Mouse (Mus musculus): ENCODE results near the gene Mapk7.

The Mapk7 gene

DNA sequence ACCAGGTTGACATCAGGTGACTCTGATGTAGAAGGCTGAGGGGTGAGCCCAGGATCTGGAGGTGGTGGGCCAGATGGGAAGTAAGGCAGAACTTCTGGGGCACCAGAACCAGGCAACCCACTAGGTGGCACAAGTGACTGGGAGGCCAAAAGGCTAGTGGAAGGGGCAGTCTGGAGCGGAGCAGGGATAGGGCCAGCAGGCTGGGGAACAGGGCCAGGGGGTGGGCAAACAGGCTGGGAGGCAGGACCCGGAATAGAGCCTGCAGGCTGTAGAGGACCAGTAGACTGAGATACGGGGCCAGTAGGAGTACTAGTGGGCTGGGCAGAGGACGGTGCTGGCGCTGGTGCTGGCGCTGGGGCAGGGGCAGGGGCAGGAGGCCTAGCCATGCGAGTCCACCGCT, 4.3 kb downstream of the Mapk7 start:
- no peak for DNase-seq

DNA sequence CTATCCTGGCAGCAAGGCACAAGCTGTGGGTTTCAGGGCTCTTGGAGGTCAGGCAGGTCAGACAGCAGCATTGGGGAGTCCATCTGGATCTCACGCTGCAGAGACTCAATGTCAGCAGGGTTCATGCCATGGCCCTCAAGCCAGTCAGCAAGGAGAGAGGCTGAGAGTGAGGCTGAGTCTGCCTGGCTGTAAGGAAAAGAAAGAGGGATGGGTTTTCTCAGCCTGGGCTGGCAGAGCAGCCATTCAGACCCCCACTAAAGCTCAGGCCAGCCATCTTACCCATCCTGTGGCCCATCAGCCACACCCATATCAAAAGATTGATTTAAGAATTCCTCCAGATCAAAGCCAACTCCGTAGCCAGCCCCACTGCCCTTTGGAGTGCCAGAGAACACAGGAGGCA, 5.1 kb downstream of the Mapk7 start:
- DNase-seq, result peak; percentile 80

DNA sequence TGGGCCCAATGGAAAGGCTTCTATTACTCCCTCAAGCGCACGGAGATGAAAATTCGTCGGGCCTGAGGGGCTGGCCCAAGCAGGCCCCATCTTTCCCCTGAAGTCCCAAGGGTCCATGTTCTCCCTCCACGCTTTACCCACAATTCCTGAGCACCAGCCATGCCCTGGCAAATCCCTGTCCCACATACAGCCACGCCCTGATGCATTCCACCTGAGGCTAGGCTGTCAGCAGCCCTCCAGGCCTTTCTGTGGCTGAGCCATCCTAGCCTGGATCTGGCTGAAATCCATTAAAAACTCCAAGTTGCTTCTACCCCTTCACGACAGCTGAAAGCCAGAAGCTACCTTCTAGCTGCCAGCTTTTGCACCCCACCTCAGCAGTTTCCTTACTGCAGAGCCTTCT, 6.3 kb downstream of the Mapk7 start:
- DNase-seq, result peak; percentile 87

DNA sequence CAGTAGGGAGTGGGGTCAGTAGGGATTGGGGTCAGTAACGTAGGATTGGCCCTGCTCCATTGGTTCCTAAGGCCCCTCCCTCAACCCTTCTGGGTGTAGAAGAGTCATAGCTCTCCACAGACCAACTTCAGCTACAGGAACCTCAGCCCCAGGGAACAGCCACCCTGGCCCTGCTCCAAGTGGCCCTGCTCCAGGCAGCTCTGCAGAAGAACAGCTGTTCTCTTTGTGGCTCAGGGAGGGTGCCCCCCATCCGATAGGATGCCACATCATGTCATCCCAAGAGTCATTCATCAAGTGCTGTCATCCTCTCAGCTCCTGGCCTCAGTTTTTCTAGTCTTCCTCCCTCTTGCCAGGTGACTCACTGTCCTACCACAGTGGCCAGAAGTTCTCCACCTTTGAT, 6.8 kb downstream of the Mapk7 start:
- peak; percentile 95 for DNase-seq

DNA sequence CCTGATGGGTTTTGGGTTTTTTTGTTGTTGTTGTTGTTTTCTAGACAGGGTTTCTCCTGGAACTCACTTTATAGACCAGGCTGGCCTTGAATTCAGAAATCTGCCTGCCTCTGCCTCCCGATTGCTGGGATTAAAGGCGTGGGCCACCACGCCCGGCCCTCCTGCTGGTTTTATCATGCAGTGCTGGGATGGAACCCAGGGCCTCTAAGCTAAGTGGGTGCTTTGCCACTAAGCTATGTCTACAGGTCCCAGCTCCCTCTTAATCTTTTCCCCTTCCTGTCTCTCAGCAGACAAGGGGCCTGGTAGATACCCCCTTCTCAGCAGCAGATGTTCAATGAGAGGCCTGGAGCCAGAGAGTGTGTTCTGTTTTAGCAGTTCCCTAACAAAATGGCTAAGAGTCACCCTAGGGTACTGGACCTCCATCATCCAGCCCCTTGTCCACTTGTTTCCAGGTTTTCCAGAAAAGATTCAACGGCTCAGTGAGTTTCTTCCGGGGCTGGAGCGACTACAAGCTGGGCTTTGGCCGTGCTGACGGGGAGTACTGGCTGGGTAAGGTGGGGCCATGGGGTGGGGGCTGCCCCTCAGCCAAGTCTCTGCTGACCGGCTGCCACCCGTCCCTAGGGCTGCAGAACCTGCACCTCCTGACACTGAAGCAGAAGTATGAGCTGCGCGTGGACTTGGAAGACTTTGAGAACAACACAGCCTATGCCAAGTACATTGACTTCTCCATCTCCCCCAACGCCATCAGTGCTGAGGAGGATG, 7.6 kb downstream of the Mapk7 start:
- peak; percentile 94 for DNase-seq

DNA sequence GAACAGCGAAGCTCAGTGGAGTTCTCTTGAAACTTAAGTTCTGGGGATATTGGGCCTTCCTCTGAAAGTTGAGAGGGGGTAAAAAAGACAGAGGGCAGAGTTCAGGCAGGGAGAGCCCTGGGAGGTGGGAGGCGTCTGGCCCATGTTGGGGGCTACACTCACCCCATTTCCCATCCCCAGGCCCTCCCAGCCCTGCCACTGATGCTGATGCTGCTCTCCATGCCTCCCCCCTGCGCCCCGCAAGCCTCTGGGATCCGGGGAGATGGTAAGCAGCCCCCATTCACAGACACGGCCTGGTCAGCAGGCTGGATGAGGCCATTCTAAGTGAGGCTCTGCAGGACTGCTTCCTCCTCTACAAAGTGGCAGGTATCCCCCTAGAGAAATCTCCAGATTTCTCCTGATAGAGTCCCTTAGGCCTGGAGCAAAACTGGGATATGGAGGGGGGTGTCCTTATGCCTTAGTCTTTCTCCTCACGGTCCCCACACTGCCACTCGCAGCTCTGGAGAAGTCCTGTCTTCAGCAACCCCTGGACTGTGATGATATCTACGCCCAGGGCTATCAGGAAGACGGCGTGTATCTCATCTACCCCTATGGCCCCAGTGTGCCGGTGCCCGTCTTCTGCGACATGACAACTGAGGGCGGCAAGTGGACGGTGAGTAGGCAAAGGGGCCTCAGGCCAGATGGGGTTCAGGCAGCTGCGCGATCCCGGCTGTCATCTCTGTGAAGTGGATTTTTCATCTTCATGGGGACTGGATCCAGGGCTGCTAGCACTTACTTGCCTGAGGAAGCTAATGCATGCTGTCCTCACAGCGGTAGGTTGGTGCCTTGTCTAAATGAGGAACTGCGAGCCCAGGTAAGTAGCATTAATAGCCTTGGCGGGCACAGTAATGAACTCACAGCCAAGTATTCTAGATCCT, 8.4 kb downstream of the Mapk7 start:
- DNase-seq, result peak; percentile 87

DNA sequence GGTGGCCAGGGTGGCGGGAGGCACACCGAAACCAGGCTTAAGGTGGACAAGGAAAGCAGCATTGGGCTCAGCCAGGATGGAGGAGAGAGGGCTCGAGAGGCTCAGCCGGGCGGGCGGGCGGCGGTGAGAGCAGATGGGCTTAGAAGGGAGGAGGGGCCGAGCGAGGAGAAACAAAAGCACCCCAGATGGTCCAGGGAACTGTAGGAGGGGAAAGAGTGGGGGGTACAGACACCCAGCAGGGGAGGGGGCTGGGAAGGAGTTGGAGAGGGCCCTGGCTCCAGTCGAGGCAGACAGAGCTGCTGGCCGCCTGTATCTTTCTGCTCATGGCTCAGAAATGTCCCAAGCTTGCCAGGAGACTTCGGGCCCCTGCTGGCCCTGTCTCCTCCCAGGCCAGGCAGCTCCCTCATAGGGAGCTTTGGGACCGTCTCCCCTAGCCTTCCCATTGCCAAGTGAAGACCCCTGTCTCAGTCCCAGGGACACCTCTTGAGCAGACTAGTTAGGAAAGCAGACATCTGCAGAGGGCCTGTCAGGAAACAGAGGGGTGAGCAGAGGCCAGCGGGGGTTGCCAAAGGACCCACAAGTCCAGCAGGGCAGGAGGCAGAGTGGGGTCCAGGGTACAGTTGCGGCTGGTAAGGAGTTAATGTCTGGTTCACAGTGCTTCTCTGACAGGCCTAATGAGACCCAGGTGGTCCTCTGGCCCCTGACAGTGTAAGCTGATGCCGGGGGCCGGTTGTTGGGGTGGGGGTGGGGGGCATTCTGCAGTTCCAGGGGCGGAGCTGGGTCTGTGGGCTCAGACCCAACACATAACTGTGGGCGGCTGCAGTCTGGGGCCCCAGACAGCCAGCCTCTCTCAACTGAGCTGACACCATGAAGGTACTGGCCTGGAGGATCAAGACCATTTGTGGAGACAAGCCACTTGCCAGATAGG, 9.3 kb downstream of the Mapk7 start, which contains the start of gene Mfap4:
Gene Mfap4 (plus strand): TSS at position 819 of the 928 bp plus-strand sequence.
- DNase-seq, result peak; percentile 96

DNA sequence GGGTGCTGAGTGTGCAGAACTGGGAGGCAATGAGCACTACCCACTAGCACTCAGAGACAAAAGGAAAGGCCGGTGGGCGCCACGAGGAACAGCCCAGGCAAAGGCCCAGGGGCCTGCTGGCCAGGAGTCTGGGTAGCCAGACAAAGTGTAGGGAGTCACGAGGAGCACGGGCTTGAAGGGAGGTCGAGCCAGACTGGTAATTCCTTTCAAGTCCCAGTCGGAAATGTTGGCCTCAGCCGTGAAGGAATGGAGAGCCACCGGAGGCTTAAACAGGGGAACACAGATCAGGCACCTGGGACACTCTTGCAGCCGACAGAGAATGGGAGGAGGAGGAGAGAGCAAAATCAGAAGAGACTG, 10.0 kb downstream of the Mapk7 start:
- DNase-seq, result peak; percentile 88

DNA sequence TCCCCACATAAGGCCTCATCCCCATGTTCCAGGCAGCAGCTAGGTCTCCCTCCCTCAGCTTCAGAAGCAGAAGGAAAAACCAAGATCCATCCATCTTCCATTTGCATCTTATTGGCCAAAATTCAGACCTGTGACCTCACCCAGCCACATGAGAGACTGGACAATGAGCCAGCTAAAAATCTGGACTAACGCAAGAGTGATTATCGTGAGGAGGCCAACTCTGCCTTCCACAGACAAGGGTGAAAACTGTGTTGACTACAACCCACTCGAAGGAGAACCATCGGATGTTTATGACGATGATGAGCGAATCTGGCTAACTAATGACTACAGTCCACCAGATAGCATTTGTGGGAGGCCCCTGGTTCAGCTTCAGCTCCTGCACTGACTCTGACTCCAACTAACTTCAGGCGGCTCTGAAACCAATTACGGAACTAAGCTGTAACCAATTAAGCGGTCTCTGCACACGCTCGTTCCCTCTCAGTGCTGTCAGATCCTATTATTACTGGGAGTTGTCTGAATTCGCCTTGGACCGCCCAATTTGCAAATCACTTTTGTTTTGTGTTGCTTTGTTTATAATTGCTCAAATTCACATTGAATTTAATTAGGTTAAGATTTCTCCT, 10.9 kb downstream of the Mapk7 start:
- peak; percentile 80 for DNase-seq

DNA sequence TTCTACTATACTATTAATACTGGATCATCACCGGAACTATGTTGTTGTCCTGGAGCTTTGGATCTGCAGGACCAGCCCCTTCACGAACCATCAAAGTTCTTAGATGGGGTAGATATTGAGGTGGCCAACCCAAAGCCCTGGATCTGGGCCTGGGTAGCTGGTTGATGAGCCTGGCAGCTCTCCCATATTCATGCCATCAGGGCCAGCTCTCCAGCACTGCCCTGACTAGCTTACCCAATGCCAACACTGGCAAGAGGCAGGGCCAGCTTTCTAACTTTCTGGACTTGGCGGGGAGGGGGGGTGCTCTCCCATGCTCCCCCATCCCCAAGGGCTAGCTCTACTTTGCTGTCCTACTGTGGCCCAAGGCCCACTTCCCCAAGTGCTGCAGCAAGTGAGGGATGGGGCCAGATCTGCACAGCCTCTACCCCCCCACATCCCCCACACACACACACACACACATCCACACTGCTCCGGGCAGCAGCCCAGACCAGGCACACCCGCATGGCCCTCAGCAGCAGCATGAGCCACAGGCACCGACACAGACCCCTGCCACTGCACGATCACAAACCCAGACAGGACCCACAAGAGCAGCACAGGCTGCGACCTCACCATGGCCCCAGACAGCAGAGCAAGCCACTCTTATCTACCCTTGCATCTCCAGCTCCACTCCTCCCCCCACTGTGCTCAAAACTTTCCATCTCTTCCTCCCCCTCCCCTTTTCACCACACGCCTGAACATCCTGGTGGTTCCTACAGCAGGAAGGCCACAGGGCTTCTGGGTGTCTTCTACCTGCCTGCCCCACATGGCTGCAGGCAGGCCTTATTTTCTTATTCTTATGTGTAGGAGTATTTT, 12.7 kb downstream of the Mapk7 start:
- DNase-seq, result peak; percentile 88

DNA sequence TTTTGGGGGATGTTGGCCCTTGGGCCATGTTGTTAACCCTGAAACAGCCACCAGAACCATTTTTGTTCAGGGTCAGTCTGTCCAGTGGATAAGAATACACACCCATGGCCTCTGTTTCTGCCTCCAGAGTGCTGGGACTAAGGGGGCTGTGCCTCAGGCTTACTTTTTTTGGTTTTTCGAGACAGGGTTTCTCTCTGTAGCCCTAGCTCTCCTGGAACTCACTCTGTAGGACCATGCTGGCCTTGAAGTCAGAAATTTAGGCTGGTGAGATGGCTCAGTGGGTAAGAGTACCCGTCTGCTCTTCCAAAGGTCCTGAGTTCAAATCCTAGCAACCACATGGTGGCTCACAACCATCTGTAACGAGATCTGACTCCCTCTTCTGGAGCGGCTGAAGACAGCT, 15.4 kb downstream of the Mapk7 start:
- DNase-seq, result peak; percentile 66

DNA sequence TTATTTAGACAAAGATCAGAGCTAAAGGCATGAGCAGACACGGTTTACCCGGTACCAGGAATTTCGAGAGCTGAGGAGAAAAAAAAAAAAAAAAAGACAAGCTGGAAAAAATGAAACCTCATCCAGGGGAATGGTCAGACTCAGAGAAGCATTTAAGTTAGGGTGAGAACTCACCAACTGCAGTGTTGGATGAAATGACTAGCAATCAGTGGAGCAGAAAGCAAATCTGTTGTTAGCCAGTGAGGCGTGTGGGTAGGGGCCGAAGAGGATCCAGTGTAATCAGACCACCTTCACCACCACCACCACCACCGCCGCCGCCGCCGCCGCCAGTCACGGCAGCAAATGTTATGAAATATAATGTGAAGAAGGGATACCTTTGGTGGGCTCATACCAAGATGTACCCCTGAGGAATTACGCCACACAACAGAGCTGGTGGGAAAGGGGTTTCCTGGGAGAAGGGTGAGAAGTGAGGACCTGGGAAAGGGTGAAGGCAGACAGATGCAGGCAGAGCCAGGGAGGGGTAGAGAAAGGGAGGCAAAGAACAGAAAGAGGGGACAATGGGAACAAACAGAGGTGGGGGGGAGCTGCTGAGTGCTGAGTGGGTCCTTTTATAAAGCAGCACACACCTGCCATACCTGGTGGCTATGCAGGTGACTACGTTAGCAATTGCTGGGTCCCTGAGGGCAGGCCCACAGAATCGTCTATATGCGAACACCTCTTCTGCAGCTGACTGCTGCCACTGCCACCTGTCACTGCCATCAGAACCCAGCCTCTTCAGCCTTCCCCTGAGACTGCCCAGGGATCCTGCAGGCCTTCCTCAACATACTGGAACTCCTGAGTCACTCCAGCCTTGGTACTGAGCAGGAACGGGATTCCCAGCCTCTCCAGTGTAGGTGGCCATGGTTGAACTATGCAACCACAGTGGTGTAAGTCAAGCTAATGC, 16.4 kb downstream of the Mapk7 start:
- DNase-seq, result peak; percentile 75

DNA sequence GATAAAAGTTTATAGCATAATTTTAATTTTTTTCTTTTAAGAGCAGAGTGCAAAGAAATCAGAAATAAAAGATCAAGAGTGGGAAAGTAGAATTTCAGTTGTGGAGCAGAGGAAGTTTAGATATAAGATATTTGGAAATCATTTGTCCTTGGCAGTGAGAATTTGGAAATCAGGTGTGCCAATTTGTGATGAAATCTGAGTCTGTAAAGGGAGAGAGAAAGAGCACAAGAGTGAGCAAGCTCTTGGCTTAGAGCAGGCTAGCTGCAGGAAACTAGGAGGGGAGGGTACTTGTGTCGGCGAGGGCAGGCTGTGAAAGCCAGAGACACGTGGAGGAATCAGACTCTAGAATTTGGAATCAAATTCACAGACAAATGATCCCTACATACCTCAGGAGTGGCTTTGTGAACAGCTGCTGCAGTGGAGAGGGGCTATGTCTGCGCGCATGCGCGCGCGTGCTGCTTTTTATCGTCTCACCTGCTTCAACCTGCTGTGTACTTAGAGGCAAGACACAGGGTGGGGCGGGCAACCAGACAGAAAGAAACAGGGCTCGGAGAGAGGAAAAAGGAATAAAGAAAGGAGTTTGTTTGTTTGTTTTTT, 17.3 kb downstream of the Mapk7 start:
- DNase-seq, result peak; percentile 75

DNA sequence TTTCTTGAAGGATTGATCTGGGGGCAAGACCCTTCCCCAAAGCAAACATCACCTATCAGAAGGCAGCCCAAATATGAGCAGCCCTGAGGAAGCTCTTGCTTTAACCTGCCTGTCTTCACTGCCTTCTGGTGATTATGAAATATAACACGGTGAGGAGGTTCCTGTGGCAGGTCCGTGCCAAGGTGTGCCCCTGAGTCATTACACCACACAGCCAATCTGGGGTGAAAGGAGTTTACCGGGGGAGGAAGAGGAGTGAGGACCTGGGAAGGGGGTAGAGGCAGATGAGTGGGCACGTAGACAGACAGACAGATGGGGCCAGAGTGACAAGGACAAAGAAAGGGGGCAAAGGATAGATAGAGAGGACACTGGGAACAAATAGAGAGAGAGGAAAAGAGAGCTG, 20.6 kb downstream of the Mapk7 start:
- DNase-seq, result peak; percentile 80

DNA sequence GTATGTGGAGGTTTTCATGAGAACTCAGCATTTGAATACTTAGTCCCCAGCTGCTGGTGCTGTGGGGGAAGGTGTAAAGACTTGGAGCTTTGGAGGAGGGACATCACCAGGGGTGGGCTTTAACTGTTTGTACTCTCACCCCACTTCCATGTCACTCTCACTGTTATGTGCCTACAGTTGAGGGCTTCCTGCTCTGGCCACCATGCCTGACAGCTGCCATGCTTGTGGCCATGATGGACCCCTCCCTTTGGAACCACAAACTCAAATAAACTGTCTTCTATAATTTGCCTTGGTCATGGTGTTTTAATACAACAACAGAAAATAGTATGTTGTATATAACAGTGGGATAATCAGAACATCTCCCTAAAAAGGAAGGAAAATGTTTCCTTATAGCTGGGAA, 23.3 kb downstream of the Mapk7 start:
- no peak for DNase-seq

DNA sequence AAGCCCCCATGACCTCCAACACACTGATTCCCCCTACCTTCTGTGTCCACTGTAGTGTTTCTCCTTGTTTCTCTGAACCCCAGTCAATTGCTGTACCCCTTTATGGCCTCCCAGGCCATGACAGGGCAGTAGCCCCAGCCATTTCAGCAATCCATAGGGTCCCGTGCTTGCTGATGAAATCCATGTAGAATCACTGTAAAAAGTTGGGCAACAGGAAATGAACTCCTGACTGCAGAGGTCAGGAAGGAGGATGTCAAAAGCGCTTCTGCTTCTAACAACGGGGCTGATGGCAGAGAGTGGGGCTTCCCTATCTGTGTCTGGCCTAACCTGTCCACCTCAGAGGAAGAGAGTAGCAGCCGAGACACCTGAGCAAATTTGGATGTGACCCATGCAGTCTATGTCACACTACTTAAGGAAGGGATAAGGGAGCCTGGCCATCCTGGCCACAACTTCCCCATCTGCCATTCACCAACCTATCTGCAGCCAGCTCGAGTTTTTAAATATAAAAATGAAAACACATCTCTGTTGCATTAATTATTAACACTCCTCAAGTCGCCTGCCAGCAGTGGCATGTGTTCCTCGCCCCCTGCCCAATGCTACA, 24.8 kb downstream of the Mapk7 start:
- DNase-seq, result peak; percentile 78

DNA sequence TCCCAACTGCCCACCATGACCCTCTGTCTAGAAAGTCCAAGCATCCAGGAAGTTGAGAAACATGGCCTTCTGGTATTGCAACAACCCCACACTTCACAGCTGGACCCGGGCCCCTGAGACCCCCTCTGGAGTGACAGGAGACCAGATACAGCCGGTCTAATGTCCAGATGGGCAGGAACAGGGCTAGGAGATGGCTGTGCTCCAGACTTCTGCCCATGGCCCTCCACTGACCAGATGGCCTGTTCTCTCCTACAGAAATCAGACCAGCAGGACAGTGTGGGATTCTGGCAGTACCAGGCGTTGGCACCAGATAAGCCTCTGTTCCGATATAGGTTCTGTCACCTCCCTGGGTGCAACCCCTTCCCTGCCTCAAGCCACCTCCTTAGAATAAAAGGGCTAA, 25.7 kb downstream of the Mapk7 start:
- DNase-seq, result peak; percentile 83

DNA sequence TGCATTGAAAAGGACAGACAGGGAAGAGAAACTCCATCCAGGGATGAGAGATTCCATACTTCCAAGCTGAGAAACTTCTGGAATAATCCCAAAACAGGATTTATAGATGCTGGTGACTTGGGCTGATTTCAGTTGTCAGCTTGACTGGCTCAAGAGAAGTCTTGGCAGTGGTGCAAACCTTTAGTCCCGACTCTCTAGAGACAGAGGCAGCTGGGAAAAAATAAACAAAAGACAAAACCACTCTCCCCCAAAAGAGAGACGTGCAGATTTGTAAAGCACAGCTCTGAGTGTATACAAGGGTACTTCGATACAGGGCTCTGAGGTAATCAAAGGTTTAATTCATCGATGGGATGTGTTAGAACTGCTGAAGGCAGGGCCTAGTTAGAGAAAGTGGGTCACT, 28.8 kb downstream of the Mapk7 start:
- no peak for DNase-seq

DNA sequence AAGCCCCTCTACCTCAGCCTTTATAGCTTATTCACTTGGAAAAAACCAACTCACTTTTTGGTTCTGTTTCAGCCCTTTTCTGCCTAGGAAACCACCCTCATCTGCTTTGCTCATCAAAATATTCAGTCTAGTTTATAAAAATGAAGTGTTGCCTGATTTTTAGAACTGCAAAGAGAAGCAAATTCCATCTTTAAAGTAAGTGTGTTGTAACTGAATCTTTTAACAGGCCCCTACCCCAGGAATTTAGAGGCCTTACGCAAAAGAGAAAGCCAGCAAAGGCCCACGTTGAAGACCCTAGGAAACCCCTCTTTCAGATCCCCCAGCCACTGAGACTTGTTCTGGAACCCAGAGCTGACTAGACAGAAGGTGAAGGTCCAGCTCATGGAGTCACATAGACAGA, 30.1 kb downstream of the Mapk7 start:
- DNase-seq, result no peak

Measured in heart, adult 11 months (tissue).